Mouse (Mus musculus) kidney, adult 2 months (tissue): Measurements from ENCODE around the gene D7Ertd443e.

ENCODE experiments used
- CTCF ChIP-seq: fragments of 200-500 bp; conservative IDR thresholded peaks from 2 replicates; pipeline ENCODE4 v1.5.1; 2011; ENCODE audit warnings: low read depth, mild to moderate bottlenecking, control low read depth, low read length, moderate library complexity, mixed read lengths; ENCODE audit not compliant: insufficient read depth, insufficient read length
- POLR2A ChIP-seq: fragments of 200-500 bp; IDR thresholded peaks from one replicate; pipeline ENCODE4 v1.6.1; 2011; ENCODE audit warnings: low read depth, low read length, control low read depth

GRCm38 (mm10) chr7:134372276-134372675 lies 13.2 kb downstream of the D7Ertd443e start:
- TF ChIP-seq POLR2A: no peak
- TF ChIP-seq CTCF: no peak
